Mouse (Mus musculus) CD4-positive helper T cell, adult 2 months (primary cell): ENCODE data around the gene Rhot1.
A peak's percentile ranks its signal among the peaks of the same experiment; 100 is the strongest.

Experiments used
- DNase-seq: peaks from one replicate; pipeline ENCODE4 v3.0.0-alpha.2; 2012; ENCODE audit warnings: low read depth, missing footprints, low spot score

The Rhot1 gene

DNA sequence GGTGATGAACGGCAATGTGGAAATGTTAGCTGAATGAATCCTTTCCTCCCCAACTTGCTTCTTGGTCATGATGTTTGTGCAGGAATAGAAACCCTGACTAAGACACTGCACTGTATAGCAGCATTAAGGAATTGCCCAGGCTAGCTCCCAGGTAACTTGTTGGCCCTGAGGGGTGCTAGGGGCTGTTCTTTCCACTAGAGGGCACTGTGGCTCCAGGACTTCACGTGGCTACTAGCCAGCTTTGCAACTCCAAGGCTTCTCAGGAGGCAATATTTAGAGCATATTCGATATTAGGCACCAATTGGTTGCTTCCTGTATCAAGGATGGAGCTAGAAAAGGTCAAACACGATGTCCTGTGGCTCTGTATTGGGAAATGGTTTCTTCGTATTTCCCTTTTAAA is 78.3 kb downstream of the Rhot1 start:
- DNase-seq: peak; percentile 70

DNA sequence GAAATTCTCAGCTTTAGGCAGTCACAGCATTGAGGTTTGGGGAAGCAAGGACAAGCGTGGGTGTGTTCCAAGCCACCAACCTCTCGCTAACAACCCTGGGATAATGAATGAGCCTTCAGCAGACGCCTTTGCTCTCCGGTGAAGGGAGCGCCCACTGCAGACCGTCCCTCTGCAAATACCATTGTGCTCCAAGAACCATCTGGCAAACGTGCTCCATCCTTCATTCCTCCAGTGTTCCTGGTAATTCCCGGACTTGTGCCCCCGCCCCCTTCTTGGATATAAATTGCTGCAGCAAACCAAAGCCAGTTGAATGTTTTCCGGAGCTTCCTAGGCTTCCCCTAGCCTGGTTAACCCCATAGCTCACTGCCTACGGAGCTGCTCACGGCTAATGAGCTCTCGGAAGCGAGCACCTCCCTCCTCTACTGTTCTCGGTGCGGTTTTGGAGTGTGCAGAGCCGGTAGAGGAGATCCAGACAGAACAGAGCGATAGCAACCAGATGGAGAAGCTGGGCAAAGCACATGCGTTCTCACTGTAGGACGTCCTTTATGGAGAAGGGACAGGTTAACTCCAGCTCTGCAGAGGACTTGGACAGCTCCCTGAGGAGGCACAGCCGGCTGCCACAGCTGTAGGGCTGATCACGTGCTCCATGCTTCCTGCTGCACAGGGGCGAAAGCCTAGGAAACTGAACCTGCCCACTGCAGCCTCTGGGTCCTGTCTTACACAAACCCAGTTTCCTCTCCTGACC is 81.1 kb downstream of the Rhot1 start:
- peak; percentile 22 for DNase-seq

DNA sequence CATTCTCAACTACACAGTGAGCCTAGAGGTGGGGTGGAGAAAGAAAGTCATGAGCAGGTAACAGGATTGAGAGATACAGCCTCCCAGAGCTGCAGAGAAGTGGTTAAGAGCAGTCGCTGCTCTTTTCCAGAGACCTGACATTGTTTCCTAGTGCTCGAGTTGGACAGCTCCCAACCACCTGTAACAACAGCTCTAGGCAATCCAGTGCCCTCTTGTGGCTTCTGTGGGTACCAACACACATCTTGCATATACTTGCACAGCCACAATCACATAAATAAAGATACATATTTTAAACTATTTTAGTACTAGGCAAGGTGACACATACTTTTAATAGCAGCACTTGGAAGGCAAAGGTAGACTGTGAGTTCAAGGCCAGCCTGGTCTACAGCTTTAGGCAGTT is 82.2 kb downstream of the Rhot1 start:
- DNase-seq: no peak

DNA sequence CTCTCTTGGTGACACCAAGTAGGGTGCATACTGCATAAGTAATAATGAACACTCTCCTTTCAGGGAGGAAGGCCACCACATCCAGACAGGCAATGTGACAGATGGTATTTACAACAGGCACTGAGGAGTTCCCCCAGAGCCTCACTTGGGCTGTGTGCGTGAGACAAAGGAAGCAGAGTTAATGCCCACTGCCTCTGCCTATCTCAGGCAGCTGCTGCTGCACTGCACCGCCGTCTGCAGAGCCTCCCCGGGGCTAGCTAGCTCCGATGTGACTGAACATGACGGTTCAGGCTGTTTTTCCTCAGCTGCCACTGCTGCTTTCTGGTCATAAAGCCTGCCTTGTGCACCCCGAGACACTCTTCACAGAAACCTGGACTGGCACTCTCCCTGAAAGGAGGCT is 83.6 kb downstream of the Rhot1 start:
- DNase-seq: no peak

DNA sequence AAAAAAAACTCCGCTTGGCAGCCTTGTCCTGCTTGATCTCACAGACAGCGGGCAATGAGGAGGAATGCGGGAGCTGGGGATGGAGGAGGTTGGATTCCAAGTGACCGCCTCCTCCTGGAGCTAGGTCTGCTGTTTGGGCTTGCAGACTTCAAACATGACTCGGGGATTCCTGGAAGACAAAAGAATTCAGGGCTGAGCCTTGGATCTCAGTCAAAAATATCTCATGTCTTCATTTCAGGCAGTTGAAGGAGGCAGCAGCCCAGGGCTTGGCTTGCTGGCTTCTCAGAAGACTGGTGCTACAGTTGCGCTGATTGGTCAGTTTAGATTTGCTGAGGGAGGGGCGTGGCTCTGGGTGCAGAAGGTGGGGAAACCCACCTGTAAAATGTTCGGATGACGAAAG is 86.2 kb downstream of the Rhot1 start:
- DNase-seq: no peak

DNA sequence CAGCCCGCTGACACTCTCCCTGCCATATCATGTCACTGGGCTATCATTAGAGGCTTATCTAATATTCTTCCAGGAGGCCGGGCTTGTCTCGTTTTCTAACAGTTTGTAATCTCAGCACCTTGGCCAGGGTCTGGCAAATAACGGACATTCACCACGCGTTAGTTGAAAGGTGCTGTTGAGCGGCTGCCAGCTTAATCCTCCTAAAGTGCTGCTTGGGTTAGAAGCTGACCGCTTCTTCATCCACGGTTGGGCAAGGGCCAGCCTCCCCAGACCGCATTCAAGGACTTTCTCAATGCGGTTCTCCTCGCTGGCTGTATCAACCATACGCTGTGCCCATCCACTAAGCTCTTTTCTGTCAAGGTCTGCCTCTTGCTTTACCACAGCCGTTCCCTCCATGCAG is 87.0 kb downstream of the Rhot1 start:
- DNase-seq: no peak

DNA sequence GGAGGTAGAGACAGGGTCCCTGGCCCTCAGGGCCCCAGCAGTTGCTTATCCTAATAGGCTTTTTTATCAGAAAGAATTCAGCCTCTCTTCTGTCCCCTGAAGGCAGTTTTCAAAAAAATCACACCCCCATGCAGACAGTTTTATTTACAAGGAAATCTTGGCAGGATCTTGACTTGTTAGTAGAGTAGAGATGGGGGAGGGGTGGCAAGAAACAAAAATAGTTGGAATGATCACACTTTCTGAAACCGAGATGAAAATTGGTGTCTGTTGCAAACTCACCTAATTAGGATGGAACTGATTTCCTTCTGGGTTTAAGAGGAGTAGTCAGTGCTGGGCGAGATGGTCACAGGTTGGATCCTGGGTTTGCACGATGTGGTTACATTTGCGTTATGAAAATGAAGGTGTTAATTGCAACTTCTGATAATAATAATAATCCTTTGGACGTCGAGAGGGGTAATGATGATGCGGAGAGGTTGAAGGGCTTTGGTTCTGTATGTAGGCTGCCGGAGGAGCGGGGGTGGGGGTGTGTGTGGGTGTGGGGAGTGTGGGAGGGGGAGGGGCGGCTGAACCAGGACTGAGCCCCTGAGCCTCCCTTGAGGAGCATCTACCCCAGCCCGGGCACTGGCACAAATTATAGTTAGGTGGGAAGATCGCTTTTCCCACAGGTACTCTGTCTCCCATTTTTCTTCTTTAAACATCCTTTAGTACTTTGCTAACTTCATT is 90.9 kb downstream of the Rhot1 start:
- no peak for DNase-seq

DNA sequence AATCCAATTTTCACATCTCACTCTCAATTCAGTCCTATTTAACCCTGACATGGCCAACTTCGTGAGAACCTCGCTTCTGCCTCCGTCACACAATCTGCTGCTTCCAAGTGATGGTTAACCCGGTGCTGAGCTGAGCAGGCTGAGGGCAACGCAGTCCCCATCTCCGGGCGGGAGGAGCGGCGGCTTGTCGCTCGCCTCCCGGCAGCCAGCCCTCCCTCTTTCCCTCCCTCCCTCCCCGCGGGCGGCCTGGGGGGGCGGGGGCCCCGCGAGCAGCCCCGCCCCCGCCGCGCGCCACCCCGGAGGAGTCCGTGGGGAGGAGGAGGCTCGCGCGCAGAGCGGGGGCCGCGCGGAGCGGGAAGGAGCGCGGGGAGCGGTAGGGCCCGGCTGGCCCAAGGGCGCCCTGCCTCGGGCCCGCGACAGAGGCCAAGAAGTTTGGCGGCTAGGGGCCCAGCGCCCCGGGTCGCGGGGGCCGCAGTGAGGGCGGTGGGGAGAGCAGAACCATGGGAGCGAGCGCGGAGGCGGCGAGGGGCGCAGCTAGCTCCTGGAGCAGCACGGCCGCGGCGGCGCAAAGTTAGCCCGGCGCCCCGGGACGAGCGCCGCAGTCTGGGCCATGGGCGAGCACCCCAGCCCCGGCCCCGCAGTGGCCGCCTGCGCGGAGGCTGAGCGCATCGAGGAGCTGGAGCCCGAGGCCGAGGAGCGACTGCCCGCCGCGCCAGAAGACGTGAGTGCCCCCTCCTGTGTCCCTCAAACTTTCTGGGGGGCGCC is 91.9 kb downstream of the Rhot1 start, which contains the start of gene Rhbdl3:
Gene Rhbdl3 (plus strand): TSS at position 362 of the 765 bp plus-strand sequence.
- DNase-seq: peak; percentile 81

DNA sequence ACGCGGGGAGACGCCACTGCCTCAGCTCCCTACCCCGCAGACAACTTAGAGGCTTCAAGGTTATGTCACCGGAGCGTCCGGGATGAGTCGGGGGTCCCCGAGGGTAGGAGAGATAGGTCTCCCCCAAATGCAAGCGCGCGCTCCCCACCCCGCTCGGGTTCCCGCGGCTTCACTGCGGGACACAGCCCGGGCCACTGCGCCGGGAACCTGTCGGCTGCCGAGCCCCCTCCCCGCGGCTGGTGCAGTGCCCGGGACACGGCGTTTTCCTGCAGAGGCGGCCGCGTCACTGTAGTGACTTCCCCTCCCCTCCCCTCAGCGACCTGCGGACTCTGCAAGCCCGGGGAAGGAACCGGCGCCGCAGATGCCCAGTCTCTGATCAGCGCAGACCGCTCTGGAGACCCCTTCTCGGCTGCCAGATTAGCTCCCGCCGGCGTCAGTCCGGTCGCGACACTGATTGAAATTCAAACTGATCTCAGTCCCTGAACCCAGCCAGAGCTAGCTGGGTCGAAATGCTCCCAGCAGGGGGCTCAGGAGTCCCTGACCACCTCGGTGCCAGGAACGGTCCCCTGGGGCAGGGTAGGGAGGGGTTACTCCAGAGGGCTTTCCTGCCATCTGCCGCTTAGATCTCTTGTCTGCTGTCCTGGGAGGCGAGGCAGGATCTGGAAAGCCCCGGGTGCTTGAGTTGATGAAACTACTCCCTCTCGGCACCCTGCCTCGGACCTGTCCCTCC is 92.7 kb downstream of the Rhot1 start:
- peak; percentile 59 for DNase-seq

DNA sequence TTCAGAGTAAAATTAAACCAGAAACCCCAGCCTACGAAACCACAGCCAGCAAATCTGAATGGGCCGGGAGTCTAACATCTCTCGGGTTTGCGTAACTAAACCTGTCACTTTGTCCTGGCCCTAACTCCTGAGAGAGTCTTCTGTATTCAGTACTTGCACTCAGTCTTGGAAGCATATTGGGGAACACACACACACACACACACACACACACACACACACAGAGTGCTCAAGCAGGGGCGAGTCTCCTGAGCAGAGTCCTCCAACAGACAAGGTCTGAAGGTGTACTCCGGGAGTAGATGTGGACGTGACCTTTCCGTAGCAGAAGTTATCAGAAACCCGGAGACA is 93.2 kb downstream of the Rhot1 start:
- DNase-seq: no peak

DNA sequence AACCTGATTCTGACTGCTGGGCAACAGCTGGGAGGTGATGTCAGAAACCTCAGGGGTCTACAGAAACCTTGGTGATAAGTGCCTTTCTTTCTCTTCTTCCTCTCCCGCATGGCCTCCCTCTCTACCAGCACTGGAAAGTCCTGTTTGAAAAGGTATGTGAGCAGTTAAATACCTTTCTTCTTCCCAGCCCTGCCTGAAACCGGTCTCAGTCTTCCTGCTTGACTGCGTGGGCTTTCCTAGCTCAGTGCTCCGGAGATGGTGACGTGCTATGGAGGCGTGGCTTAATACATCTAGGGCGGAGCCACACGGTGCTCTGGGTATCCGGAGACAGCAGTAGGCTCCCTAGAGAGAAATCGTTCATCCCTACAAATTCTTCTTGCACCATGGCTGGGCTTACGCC is 93.7 kb downstream of the Rhot1 start:
- peak; percentile 88 for DNase-seq

DNA sequence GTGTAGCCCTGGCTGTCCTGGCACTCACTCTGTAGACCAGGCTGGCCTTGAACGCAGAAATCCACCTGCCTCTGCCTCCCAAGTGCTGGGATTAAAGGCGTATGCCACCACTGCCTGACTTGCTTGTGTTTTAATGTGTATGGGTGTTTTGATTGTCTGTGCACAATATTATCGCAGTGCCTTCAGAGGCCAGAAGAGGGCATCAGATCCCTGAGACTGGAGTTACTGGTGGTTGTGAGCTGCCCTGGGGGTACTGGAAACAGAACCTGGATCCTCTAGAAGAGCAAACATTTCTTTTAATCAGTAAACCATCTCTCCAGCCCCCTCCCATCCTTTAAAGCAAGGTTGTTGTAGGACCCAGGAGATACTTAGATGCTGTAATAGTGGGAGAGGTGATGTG is 94.9 kb downstream of the Rhot1 start:
- peak; percentile 39 for DNase-seq

DNA sequence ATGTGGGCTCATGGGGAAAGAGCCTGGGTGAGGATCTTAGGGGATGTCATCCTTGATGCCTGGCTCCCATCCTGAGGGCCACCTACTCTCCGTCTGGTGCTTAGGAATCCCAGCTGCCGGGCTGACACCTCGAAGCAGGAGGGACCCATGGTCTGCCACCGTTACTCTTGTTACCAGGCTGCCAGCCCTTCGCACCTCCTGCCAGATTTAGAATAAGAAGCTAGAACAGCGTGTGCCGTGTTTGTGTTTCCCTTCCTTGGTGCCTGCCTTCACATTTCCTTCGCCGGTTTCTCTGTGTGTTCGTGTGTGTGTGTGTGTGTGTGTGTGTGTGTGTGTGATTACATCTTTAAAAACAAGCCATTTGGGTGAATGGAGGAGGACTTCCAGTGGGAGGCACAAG is 96.0 kb downstream of the Rhot1 start:
- no peak for DNase-seq

DNA sequence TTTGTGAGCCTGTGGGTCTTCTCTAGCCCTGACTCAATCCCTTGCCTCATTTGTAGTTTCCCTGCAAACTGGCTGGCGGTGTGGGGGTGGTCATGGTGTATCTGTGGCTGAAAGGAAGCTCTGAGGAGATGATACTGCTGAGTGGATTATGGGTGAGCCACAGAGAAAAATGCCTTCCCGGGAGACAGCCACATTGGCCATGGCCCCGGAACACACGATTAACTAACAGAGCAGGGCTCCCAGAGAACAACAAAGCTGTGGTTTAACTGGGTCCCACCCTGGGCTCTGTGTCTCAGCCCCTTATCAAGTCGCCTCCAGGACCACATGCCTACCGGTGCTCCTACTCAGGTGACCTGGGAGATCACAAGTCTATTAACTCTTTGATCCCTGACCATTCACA is 99.7 kb downstream of the Rhot1 start:
- DNase-seq: no peak

DNA sequence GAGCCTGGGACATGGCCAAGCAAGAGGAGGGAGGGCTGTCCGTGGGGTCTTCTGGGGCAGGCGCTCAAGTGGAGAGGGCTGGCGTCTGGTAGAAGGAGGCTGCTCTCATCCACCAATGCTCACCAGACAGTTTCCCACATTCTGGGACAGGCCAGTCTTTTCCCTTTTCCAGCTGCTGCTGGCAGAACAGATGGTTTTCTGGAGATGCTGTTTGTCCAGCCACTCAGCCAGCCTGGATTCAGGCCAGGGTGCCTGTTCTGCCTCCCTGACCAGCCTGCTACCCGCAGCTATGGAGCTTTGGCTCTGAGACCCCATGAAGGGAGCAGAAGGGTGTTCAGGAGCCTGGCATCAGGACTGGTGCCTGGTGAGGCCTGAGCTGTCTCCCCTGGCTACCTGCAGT is 102.5 kb downstream of the Rhot1 start:
- no peak for DNase-seq

DNA sequence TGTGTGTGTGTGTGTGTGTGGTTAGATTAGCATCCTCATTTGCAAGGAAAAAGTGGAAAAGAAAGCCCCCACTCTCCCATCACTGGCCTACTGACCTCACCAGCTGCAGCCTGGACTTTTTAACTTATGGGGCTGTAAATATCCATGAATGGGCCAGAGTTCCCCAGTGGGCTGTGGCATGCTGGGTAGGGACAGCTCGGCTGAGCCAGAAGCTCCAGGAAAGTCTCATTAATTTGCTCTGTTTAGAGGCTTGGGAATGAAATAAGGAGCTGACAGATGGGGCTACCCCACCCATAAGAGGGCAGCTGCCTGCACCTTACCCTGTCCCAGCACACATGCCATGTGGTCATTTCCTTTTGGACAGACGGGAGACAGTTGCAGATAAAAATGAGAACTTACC is 103.2 kb downstream of the Rhot1 start:
- no peak for DNase-seq

DNA sequence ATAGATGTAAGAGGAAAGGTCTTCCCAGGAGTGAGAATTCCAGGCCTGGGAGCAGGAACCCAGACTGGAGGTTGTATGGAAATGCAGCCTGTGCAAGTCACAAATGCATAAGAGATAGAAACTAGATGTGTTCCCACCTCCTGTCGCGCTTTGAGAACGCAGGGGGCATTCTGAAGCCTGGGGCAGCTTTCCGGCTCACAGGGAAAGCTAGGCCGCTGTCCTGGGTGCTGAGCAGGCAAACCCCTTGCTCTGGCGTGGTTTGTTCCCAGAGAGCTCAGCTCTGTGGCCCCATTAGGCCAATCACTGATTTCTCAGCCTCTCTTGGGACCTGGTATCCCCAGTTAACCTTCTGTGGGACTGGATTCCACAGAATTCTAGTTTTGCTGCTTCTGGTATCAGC is 103.7 kb downstream of the Rhot1 start:
- no peak for DNase-seq

DNA sequence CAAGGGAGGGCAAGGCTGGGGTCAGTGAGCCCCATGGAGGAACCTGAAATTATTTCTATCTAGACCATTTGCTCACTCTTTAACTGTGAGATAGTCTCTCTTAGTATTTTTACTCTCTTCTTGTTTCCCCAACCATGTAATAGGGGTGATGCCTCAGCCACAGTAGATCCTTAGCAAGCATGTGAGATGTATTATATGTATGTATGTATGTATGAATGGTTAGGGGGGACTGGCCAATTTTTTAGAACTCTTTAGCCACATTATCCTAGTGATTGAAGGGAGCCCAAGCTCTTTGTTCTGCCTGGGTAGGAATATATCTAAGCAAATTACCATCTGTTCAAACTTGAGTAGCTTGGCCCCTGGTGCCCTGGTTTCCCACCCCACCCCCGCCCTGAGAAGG is 104.6 kb downstream of the Rhot1 start:
- no peak for DNase-seq

DNA sequence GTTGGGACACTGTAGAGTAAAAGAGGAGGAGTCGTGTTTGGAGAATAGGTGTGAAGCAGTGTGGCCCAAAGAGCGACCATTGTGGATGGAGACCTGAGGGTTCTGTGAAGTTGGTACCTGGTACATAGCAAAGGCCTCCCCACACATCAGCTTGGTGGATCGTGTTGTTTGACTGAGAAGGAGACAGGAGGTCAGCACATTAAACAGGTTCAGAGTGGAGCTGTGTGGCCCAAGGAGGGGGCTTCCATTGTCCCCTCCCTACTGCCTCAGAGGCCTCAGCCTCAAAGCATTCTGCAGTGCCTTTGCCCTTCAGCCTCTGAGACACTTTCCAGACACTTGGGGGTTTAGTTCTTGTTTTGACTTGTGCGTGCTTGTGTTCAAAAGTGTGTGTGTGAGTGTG is 105.1 kb downstream of the Rhot1 start:
- no peak for DNase-seq

DNA sequence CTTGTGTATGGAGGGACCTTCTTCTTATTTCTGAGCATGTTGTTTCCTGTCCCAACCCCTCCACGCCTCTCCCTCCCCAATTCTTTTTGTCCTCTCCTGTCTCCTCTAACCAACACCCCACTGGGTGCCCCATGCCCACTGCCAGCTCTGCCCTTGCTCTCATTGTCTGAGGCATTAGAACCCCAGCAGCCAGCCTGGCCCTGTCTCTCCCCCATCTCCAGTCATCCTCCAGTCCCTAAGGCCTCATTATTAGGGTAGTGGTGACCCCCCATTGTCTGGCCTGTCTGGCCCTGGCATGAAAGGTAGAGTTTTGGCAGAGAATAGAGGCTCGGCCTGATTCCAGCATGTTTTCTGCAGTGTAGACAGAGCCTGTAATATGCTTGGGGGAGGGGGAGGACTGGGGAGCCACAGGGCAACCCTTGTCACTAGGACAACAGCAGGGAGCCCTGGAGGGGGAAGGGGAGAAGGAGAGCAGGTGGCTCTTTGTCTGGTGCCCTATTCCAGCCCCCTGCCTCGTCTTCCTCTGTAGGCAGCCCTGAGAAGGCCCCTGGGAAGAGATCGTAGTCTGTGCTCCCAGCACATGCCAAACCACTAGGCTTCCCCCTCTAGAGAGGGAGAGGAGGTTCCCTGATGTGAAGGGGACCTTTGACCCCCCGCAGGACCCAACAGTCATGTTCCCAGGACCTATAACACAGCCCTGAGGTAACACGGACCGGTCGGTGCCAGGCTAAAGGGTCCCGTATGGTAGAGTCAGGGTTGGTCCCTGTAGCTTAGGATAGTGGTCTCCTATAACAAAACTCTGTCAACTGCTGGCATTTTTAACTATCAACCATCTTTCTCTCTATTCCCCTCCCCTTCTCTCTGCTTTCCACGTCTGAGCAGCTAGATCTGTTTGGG is 107.2 kb downstream of the Rhot1 start:
- no peak for DNase-seq
